In the genomic region with DNA sequence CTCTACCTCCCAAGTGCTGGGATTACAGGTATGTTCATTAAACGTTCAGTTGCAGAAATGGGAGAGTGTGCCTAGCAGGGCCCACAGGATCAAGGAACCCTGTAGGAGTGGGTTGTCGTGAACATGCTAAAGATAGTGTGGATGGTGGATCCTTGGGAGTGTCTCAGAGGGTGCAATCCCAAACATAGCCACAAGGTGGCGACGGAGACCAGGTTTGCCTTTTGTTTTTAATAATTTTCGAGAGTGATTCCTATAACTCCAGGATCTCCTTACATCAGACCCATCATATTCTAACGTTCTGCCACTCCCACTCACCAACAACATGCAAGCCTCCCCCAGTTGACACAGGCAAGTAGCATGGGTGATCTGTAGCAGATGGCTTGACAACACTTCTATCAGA, we compare ENCODE assay signal across 9 mouse cellular contexts. TPM values are rescaled to one million over a fixed set of nuclear protein-coding genes. Genes with fewer than 3 reads are reported as not detected.
DNase-seq lines count a peak whose midpoint lies in the region; ATAC-seq and TF ChIP-seq lines count a peak whose summit lies in the region.
"Had no signal": no experiment of that assay in that cellular context is flagged by ENCODE, and none has a peak within 500 bp of the region (broad histone marks: within the 10 kb centered on the region; RNA-seq: fewer than 3 reads in every experiment).

No protein-coding gene starts in this region.

- no peak overlapping the region for H3K9ac ChIP-seq in liver, postnatal 0 days (replicated peaks)
- H3K9ac ChIP-seq in neural tube, embryonic 13.5 days: no peak overlapping the region
- H3K9ac ChIP-seq: heart, embryonic 13.5 days had no signal

- intact Hi-C loops in gastrocnemius, postnatal 36 days (cut with DNase I): loop anchor here (2.0 kb wide), 1 partner anchor 118 kb away; no protein-coding TSS in a partner anchor

- no peak for TF ChIP-seq EP300 in liver, postnatal 0 days (IDR thresholded peaks at IDR 0.05; ENCODE audit: low read depth)

- no peak overlapping the region for H3K4me2 ChIP-seq in liver, postnatal 0 days (ENCODE audit: low read depth, low read length)
- H3K4me2 ChIP-seq in neural tube, embryonic 13.5 days: no peak overlapping the region
- H3K4me2 ChIP-seq: heart, embryonic 13.5 days had no signal

- DNase-seq in CD4-positive helper T cell, adult 2 months (ENCODE audit: low read depth, low spot score): peak; percentile 62
- DNase-seq in adrenal gland, adult 2 months: peak; percentile 82
- peak; percentile 87 for DNase-seq in embryo, embryonic 10.5 days (ENCODE audit: low spot score)
- DNase-seq in gastrocnemius, postnatal 36 days: peak; percentile 61 to 92
- peak; percentile 90 to 92 for DNase-seq in kidney, postnatal 4 days
- DNase-seq in liver, postnatal 0 days: peak; percentile 85
- DNase-seq in thymus, postnatal 0 days (ENCODE audit: low spot score): peak; percentile 75

- ATAC-seq in liver, postnatal 0 days: no peak
- ATAC-seq in neural tube, embryonic 13.5 days (ENCODE audit: low read depth): peak; percentile 16; the same call in 1 of the 2 replicates

- no peak overlapping the region for H3K27ac ChIP-seq in liver, postnatal 0 days (ENCODE audit: low read depth)
- no peak overlapping the region for H3K27ac ChIP-seq in neural tube, embryonic 13.5 days (replicated peaks)
- H3K27ac ChIP-seq: heart, embryonic 13.5 days had no signal

- peak; percentile 97 for TF ChIP-seq CTCF in liver, postnatal 0 days (IDR thresholded peaks at IDR 0.05; ENCODE audit: low read depth)

- H3K4me3 ChIP-seq in liver, postnatal 0 days (ENCODE audit: low read depth, low read length): no peak overlapping the region
- H3K4me3 ChIP-seq in neural tube, embryonic 13.5 days: no peak overlapping the region
- H3K4me3 ChIP-seq: heart, embryonic 13.5 days had no signal

- H3K4me1 ChIP-seq in liver, postnatal 0 days (ENCODE audit: insufficient read depth): peaks cover 3% of the 10 kb centered on the region; the same call in 1 of the 2 replicates
- peaks cover 4% of the 10 kb centered on the region; the same call in 1 of the 2 replicates for H3K4me1 ChIP-seq in neural tube, embryonic 13.5 days (replicated peaks)

- 2% methylated on average over 6 of the region's 6 CpGs for WGBS in liver, postnatal 0 days (ENCODE audit: insufficient replicate concordance)
- WGBS in neural tube, embryonic 13.5 days: 5% methylated on average over 6 of the region's 6 CpGs

- no peaks in the 10 kb centered on the region for H3K9me3 ChIP-seq in liver, postnatal 0 days (ENCODE audit: low read length)
- H3K9me3 ChIP-seq in neural tube, embryonic 13.5 days: no peaks in the 10 kb centered on the region
- H3K9me3 ChIP-seq: heart, embryonic 13.5 days had no signal

- no peaks in the 10 kb centered on the region for H3K36me3 ChIP-seq in liver, postnatal 0 days (replicated peaks; ENCODE audit: insufficient read depth, low read length)
- H3K36me3 ChIP-seq in neural tube, embryonic 13.5 days: no peaks in the 10 kb centered on the region
- H3K36me3 ChIP-seq: heart, embryonic 13.5 days had no signal

- H3K27me3 ChIP-seq in liver, postnatal 0 days (ENCODE audit: insufficient read depth, low read length): no peaks in the 10 kb centered on the region
- no peaks in the 10 kb centered on the region for H3K27me3 ChIP-seq in neural tube, embryonic 13.5 days
- H3K27me3 ChIP-seq: heart, embryonic 13.5 days had no signal

RNA-seq across cellular contexts. Expression of a gene that starts 15.7 kb away (rescaled TPM):
- 100 to 1,000 TPM; 168 to 181 TPM for total RNA-seq in adrenal gland, adult 2 months (2021)
- 279 and 288 TPM in 2 replicates for polyA plus RNA-seq in adrenal gland, adult 2 months (2012; rRNA removed)
- total RNA-seq in gastrocnemius, postnatal 36 days (2021): 10 to 100 TPM; 19.0 to 21.8 TPM
- 8.5 and 8.7 TPM in 2 replicates for polyA plus RNA-seq in liver, postnatal 0 days (2015; fragmentation: Nextera tagmentation; extraction: Ambion mirVana)
- 13.5 and 17.8 TPM in 2 replicates for polyA plus RNA-seq in neural tube, embryonic 13.5 days (2015; fragmentation: Nextera tagmentation; extraction: Ambion mirVana)
- 45.4 and 47.4 TPM in 2 replicates for polyA plus RNA-seq in thymus, postnatal 0 days (2015; fragmentation: Nextera tagmentation; extraction: Ambion mirVana)
